Mouse (Mus musculus): ENCODE results near the gene Tmem106b. TPM values are rescaled to one million over a fixed set of nuclear protein-coding genes. Genes with fewer than 3 reads are reported as not detected.

Gene Tmem106b
- total RNA-seq, 2 experiments from 2014 or later, result 126 to 129 TPM

Other genes starting within 250 kb of the Tmem106b start
- gene Vwde, start 155.2 kb downstream of the Tmem106b start, total RNA-seq (2021), result not detected

Measured in heart, postnatal 14 days (tissue).